Mouse (Mus musculus): ENCODE results near the gene Dytn. TPM values are rescaled to one million over a fixed set of nuclear protein-coding genes. Genes with fewer than 3 reads are reported as not detected.
"Not testable (repeated sequence)": the region's sequence is repeated elsewhere in the genome, so short reads cannot be mapped to it uniquely, and the experiment has no call there.

Dytn gene
- polyA plus RNA-seq, 1 experiment from 2014 or later = not detected

DNA sequence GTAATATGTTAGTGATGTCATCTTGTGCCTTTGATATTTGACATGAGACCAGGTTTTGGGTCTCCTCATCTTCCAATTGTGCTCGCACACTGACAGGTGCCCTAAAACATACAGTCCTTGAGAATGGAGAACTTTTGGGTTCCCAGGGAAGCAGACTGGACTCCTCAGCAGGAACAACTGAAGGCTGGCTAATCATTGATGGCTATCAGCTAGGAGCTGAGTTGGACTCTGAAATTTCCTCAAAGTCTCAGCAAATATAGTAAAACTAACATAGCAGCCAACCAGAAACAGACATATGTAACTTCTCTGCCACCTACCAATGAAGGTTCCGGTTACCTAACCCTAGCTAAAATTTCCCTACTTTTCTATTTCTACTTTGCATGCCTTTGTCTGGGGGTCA lies 20.6 kb downstream of the Dytn start:
- Histone ChIP-seq H3K9ac (no peak overlapping the region), H3K27me3 (peaks cover 23% of the 10 kb centered on the region), H3K9me3 (replicated peaks) (no peaks in the 10 kb centered on the region), H3K4me1 (replicated peaks) (no peaks in the 10 kb centered on the region), H3K27ac (no peak overlapping the region), H3K4me3 (no peak overlapping the region), H3K36me3 (no peaks in the 10 kb centered on the region), H3K4me2 (no peak overlapping the region)
- WGBS = 83% methylated on average over 2 of the region's 2 CpGs
- ATAC-seq (replicated peaks; ENCODE audit: insufficient number of reproducible peaks, insufficient read depth, low FRiP score, low read depth) = no peak

GRCm38 (mm10) chr1:63659591-63659990 lies 27.1 kb downstream of the Dytn start:
- 3% methylated on average over 7 of the region's 7 CpGs for WGBS
- Histone ChIP-seq H3K36me3 (no peaks in the 10 kb centered on the region), H3K27ac (no peak overlapping the region), H3K4me1 (replicated peaks) (no peaks in the 10 kb centered on the region), H3K4me2 (no peak overlapping the region), H3K4me3 (no peak overlapping the region), H3K9me3 (replicated peaks) (no peaks in the 10 kb centered on the region), H3K27me3 (peaks cover 17% of the 10 kb centered on the region), H3K9ac (no peak overlapping the region)
- ATAC-seq (replicated peaks; ENCODE audit: insufficient number of reproducible peaks, insufficient read depth, low FRiP score, low read depth) = no peak

DNA sequence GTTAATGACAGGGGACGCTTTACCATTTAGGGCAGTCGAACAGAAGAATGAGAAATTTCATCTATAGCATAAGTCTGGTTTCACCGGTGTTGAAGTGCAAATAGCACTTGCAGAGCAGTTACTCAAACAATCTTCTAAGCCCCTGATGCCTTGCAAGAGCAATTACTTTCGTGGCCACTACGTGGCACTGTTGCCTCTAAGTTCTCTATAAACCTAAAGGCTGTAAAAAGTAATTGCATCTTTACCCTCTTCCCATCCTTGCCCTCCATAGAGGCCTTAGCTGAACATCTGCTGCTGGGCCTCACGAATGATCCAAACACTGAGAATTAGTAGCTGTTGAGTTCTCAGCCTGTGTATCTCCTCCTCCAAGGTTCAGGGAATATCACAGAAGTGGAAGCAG lies 28.7 kb downstream of the Dytn start:
- H3K9me3 ChIP-seq (replicated peaks) = no peaks in the 10 kb centered on the region
- ATAC-seq (replicated peaks; ENCODE audit: insufficient number of reproducible peaks, insufficient read depth, low FRiP score, low read depth) = no peak
- no peaks in the 10 kb centered on the region for H3K4me1 ChIP-seq (replicated peaks)
- peaks cover 17% of the 10 kb centered on the region for H3K27me3 ChIP-seq
- WGBS = 9% methylated on average over 6 of the region's 6 CpGs
- H3K9ac ChIP-seq = no peak overlapping the region
- no peak overlapping the region for H3K27ac ChIP-seq
- no peaks in the 10 kb centered on the region for H3K36me3 ChIP-seq
- H3K4me3 ChIP-seq = no peak overlapping the region
- no peak overlapping the region for H3K4me2 ChIP-seq

- H3K36me3 ChIP-seq = no peaks in the 10 kb centered on the region
- no peak for ATAC-seq (replicated peaks; ENCODE audit: insufficient number of reproducible peaks, insufficient read depth, low FRiP score, low read depth)
- H3K27ac ChIP-seq = no peak overlapping the region
- 70% methylated on average over 6 of the region's 6 CpGs for WGBS
- no peak overlapping the region for H3K4me3 ChIP-seq
- H3K4me1 ChIP-seq (replicated peaks) = no peaks in the 10 kb centered on the region
- H3K9me3 ChIP-seq (replicated peaks) = no peaks in the 10 kb centered on the region
- no peak overlapping the region for H3K4me2 ChIP-seq
- no peaks in the 10 kb centered on the region for H3K27me3 ChIP-seq
- no peak overlapping the region for H3K9ac ChIP-seq
Measured at GRCm38 (mm10) chr1:63639921-63640320, 46.8 kb downstream of the Dytn start.

DNA sequence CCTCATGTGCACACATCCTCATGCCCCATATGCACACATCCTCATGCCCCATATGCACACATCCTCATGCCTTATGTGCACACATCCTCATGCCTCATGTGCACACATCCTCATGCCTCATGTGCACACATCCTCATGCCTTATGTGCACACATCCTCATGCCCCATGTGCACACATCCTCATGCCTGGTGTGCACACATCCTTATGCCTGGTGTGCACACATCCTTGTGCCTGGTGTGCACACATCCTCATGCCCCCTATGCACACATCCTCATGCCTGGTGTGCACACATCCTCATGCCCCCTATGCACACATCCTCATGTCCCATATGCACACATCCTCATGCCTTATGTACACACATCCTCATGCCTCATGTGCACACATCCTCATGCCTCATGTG lies 56.3 kb downstream of the Dytn start:
- not testable (repeated sequence) for H3K4me3 ChIP-seq; H3K27ac ChIP-seq; H3K9me3 ChIP-seq (replicated peaks); H3K4me1 ChIP-seq (replicated peaks); H3K9ac ChIP-seq; H3K4me2 ChIP-seq; H3K36me3 ChIP-seq; H3K27me3 ChIP-seq; ATAC-seq (replicated peaks; ENCODE audit: insufficient number of reproducible peaks, insufficient read depth, low FRiP score, low read depth)

DNA sequence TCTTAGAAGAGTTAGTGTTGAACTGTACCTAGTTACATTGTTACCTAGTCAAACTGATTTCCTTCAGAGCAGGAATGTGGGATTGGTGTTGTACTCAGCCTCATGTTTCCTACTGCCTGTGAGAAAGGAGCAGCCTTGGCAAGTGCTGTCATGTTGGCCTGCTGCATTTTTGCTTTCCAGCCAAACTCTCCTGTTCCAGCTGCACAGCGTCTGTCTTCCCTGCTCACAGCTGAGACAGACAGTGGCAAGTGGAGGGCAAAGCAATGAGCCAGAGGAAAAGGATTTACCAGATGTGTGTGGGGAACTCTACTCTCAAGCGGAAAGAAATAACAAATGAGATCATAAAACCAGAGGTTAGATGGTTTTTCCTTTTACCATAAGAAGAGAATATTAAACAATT lies 58.5 kb downstream of the Dytn start:
- Histone ChIP-seq H3K27ac (no peak overlapping the region), H3K4me3 (no peak overlapping the region), H3K4me2 (no peak overlapping the region), H3K9me3 (replicated peaks) (no peaks in the 10 kb centered on the region; the same call in 1 of the 2 replicates), H3K27me3 (no peaks in the 10 kb centered on the region), H3K36me3 (no peaks in the 10 kb centered on the region), H3K9ac (no peak overlapping the region), H3K4me1 (replicated peaks) (no peaks in the 10 kb centered on the region)
- 36% methylated on average over 2 of the region's 2 CpGs for WGBS
- no peak for ATAC-seq (replicated peaks; ENCODE audit: insufficient number of reproducible peaks, insufficient read depth, low FRiP score, low read depth)

GRCm38 (mm10) chr1:63615668-63616067 lies 71.1 kb downstream of the Dytn start, which contains the start of gene Gm39653:
Gene Gm39653, plus strand, starts transcription at chr1:63615968.
- Histone ChIP-seq H3K4me2 (no peak within 1 kb of the TSS), H3K9ac (no peak within 1 kb of the TSS), H3K27ac (no peak within 1 kb of the TSS), H3K27me3 (peaks cover 12% of the 10 kb centered on the region), H3K4me3 (no peak within 1 kb of the TSS), H3K36me3 (no peaks in the 10 kb centered on the region), H3K4me1 (replicated peaks) (no peaks in the 10 kb centered on the region), H3K9me3 (replicated peaks) (no peaks in the 10 kb centered on the region)
- WGBS = 70% methylated on average over 3 of the region's 3 CpGs
- ATAC-seq (replicated peaks; ENCODE audit: insufficient number of reproducible peaks, insufficient read depth, low FRiP score, low read depth) = no peak

GRCm38 (mm10) chr1:63614594-63614993 lies 72.1 kb downstream of the Dytn start:
- Histone ChIP-seq H3K27me3 (peaks cover 12% of the 10 kb centered on the region), H3K4me3 (no peak overlapping the region), H3K36me3 (no peaks in the 10 kb centered on the region), H3K9ac (no peak overlapping the region), H3K27ac (no peak overlapping the region), H3K4me1 (replicated peaks) (no peaks in the 10 kb centered on the region), H3K4me2 (no peak overlapping the region), H3K9me3 (replicated peaks) (no peaks in the 10 kb centered on the region)
- WGBS = 1% methylated on average over 11 of the region's 11 CpGs
- no peak for ATAC-seq (replicated peaks; ENCODE audit: insufficient number of reproducible peaks, insufficient read depth, low FRiP score, low read depth)

- H3K9ac ChIP-seq = no peak overlapping the region
- no peak overlapping the region for H3K4me3 ChIP-seq
- no peak overlapping the region for H3K4me2 ChIP-seq
- WGBS = 82% methylated on average over 4 of the region's 4 CpGs
- peaks cover 12% of the 10 kb centered on the region for H3K27me3 ChIP-seq
- no peaks in the 10 kb centered on the region for H3K36me3 ChIP-seq
- ATAC-seq (replicated peaks; ENCODE audit: insufficient number of reproducible peaks, insufficient read depth, low FRiP score, low read depth) = no peak
- no peaks in the 10 kb centered on the region for H3K4me1 ChIP-seq (replicated peaks)
- H3K27ac ChIP-seq = no peak overlapping the region
- H3K9me3 ChIP-seq (replicated peaks) = no peaks in the 10 kb centered on the region
Measured at GRCm38 (mm10) chr1:63609613-63610012, 77.1 kb downstream of the Dytn start.

DNA sequence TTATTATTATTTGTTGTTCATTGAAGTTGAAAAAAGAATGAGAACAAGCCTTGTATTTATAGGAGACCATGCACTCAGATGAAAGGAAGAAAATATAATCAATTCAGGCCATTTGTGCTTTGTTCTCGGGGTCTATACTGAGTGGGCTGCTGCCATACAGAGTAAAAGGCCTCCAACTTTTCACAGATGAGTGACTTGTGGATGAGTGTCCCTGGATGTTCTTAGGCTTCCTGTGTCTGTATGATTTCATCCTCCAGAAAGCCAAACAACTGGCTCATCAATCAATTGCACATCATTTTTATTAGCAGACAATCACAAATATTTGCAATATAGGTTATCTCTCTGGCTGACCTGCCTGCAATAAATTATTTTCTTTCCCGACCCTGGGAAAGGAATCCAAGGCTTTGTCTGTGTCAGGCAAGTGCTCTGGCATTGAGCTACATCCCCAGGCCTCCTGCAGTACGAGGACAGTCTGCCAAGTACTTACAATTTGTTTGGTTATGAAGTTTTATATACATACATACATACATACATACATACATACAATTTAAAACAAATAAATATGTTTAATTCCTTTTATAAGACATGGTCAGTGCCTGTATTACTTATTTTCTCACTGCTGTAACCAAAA lies 82.7 kb downstream of the Dytn start:
- 45% methylated on average over 3 of the region's 3 CpGs for WGBS
- ATAC-seq (replicated peaks; ENCODE audit: insufficient number of reproducible peaks, insufficient read depth, low FRiP score, low read depth) = no peak
- no peaks in the 10 kb centered on the region for H3K4me1 ChIP-seq (replicated peaks)
- H3K27ac ChIP-seq = no peak overlapping the region
- no peaks in the 10 kb centered on the region for H3K36me3 ChIP-seq
- H3K4me3 ChIP-seq = no peak overlapping the region
- no peaks in the 10 kb centered on the region for H3K27me3 ChIP-seq
- H3K9me3 ChIP-seq (replicated peaks) = no peaks in the 10 kb centered on the region
- H3K9ac ChIP-seq = no peak overlapping the region
- H3K4me2 ChIP-seq = no peak overlapping the region

DNA sequence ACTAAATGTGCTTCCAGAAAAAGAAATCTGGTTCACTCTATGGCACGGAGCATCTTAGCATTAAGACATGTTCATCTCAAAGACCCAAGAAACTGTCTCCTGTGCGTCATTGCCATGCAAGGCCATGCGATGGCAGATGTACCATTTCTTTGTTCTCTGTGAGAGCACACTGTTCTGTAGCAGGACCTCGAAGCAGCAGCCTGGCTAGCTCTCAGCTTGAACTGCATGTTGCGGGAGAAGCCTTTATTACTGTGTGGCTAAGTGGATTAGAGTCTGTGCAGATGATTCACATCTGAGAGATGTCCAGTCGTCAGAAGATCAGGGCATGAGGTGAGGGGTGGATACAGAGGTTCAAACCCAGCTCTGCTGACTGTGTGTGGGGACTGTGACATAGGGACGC lies 99.9 kb downstream of the Dytn start:
- WGBS = 73% methylated on average over 7 of the region's 7 CpGs
- no peak for ATAC-seq (replicated peaks; ENCODE audit: insufficient number of reproducible peaks, insufficient read depth, low FRiP score, low read depth)

DNA sequence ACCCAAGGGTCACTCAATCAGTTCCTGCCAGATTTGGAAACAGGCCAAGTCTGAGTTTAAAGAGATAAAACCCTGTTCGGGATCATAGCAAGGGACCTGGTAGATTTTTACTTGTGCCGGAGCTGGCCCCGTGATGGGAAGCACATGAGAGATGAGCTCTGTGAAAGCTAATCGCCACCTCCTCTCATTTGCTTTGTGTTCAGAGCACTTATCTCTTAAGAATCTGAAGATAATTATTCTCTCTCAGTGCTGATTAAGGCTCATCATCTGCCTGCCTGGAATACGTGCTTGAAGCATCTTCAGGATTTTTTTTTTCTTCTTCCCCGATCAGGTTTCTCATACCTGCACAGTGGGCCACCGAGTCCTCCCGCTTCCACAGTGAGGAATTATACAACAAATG lies 107.6 kb downstream of the Dytn start:
- Histone ChIP-seq H3K9me3 (replicated peaks) (no peaks in the 10 kb centered on the region), H3K4me2 (no peak overlapping the region), H3K36me3 (no peaks in the 10 kb centered on the region), H3K27me3 (no peaks in the 10 kb centered on the region), H3K27ac (no peak overlapping the region), H3K4me3 (no peak overlapping the region), H3K4me1 (replicated peaks) (no peaks in the 10 kb centered on the region), H3K9ac (no peak overlapping the region)
- WGBS = 72% methylated on average over 8 of the region's 8 CpGs
- no peak for ATAC-seq (replicated peaks; ENCODE audit: insufficient number of reproducible peaks, insufficient read depth, low FRiP score, low read depth)

More for the DNA sequence above, 99.9 kb downstream of the Dytn start:
- H3K36me3 ChIP-seq = no peaks in the 10 kb centered on the region
- H3K9me3 ChIP-seq (replicated peaks) = no peaks in the 10 kb centered on the region
- H3K4me3 ChIP-seq = no peak overlapping the region
- no peak overlapping the region for H3K4me2 ChIP-seq
- no peaks in the 10 kb centered on the region for H3K27me3 ChIP-seq
- no peak overlapping the region for H3K27ac ChIP-seq
- no peak overlapping the region for H3K9ac ChIP-seq
- H3K4me1 ChIP-seq (replicated peaks) = no peaks in the 10 kb centered on the region

Data from heart, embryonic 15.5 days (tissue).